Mouse (Mus musculus) erythroblast, embryonic 14.5 days (primary cell): Measurements from ENCODE around the gene Capn5.

ENCODE experiments used
- GATA1 ChIP-seq: IDR thresholded peaks from 2 replicates; pipeline ENCODE4 v1.6.1; 2012; ENCODE audit warnings: low read length, inconsistent platforms, mixed read lengths
- TAL1 ChIP-seq: IDR thresholded peaks from 3 replicates; pipeline ENCODE4 v1.6.1; 2012; ENCODE audit warnings: low read length, inconsistent platforms, mixed read lengths

GRCm38 (mm10) chr7:98189745-98190144 is 11.7 kb upstream of the Capn5 start:
- TF ChIP-seq TAL1 (no peak), GATA1 (no peak)
